Mouse (Mus musculus) cerebellum, adult 11-12 months (tissue): ENCODE results near the gene Tma7.

Source experiments
- DNase-seq: peaks from one replicate; pipeline ENCODE4 v3.0.0; 2022

Gene Tma7

DNA sequence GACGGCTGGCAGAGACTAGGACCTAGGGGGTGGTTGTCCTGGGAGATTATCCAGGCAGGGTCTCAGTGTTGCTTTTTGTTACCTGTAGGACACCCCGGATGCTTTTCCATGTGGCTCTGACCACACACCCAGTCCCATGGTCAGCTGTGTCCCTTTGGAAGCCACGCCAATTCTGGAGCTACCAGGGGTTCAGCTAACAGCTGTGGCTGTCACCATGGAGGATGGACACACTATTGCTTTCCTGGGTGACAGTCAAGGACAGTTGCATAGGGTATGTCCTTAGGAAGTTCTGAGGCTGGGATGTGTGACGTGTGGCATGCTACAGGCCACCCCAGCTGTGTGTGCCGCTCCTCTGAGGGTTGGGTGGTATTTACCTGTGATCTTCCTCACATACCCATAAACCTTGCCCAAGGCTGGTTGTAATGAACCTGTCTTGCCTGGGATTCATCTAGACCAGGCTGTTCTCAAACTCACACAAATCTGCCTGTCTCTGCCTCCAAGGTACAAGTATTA lies 19.6 kb upstream of the Tma7 start:
- no peak for DNase-seq

- DNase-seq, result no peak
Observed at GRCm38 (mm10) chr9:109100307-109100928, 18.0 kb upstream of the Tma7 start.

DNA sequence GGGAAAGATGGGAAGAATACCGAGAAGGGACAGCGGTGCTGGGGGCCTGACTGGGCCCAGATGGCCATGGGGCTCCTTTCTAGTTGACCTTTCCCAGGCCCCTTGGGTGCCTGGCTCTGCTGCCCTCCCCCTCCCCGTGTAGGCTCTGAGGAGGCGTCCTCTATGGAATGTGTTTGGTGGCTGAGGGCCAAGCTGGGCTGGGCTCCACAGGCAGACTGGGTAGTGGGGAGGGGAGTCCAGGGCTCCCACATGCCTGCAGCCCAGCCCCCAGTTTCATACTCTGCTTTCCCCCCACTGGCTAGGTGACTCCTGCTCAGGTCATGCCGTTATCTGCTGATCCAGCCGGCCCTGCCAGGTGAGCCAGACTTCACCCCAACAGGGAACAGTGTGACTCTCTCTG lies 16.6 kb upstream of the Tma7 start:
- no peak for DNase-seq

DNA sequence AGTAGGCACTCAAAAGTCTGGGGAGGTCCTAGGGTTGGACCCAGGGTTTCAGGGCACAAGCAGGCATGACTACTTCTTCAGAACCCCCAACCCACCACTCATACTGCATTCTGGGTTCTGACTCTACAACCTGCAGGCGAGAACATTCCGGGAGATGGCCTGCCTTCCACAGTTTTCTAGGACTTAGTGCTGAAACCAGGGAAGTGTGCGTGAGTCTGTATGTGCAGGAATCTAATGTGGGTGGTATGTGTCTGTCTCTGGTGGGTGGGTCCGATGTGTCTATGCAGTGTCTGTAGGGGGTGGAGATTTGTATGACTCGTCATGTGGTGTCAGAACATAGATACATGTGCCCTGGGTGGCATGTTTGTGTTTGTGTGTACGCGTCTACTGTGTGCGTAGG lies 16.0 kb upstream of the Tma7 start:
- no peak for DNase-seq

DNA sequence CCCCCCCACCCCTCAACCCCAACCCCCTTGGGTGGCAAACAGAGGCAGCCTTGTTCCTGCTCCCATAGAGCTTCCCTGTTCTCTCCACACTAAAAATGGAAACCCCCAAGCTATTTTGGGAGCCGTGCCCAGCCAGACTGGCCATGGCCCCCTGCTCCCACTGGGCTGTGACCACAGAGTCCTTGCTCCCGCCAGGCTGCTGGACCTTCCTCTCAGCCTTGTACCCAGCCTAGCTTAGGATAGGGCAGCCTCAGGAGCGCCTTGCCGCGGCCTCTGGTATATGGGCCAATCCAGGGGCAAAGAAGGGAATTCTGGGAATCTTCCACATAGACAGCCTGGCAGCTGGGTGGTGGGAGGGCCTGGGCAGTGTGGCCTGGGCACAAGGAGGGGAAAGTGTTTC lies 15.4 kb upstream of the Tma7 start:
- DNase-seq, result peak; percentile 66

DNA sequence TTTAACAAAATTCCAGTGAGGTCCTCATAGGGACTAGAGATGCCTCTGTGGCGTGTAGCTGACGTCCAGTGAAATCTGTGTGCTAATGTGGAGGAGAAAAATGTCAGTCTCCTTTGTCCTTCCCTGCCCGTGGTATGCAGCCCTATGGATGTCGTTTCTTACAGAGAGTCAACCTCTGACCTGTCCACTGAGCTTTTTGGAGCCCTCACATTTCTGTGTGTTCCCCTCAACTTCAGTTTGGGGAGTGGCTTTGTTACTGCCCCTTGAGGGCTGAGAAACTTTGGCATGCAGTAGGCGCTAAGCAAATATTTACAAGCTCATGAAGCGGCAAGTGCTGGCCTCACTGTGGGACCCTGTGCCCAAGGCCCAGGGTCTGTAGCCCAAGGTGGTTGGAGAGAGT lies 14.9 kb upstream of the Tma7 start:
- no peak for DNase-seq

- no peak for DNase-seq
Observed at GRCm38 (mm10) chr9:109096856-109097255, 14.5 kb upstream of the Tma7 start.

GRCm38 (mm10) chr9:109096251-109096661 lies 13.9 kb upstream of the Tma7 start:
- DNase-seq, result no peak

DNA sequence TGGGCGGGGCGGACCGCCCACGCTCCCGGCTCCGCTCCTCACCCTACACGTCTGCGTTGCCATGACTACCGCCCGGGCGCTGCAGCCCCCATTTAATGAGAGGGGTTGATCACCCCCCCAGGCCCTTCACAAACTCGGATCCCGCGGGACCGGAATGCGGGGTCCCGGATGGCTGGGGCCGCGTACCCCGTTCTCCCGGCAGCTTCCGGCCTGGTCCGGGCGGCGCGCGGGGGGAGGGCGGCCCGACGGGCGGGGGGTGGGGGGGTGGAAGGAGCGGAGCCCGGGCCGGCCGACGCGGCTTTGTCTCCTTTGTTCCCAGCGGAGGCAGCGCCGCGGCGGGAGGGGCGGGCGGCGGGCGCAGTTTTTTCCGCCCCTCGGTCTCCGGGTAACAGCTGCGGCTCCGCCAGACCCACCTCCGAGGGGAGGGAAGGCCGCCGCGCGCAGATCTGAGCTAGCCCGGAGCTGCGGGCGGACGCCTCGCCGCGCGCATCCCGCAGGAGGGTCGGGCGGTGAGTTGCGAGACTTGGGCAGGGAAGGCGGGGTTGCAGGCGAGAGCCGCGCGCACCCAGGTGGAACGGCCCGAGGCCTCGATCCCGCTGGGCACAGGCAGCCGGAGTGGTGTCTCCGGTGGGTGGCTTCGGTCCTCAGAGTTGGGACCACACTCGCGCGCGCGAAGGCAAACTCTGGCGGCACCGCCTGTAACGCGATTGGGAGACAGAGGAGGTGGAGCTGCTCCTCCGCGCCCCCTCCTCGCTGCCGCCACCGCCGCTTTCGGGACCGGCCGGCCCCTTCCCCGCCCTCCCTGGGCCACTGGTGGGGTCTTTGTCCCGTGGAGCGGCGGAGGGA lies 13.0 kb upstream of the Tma7 start, which contains the start of gene Plxnb1:
TSS of gene Plxnb1 (plus strand) at position 253 of the 846 bp plus-strand sequence.
- DNase-seq, result peak; percentile 60

DNA sequence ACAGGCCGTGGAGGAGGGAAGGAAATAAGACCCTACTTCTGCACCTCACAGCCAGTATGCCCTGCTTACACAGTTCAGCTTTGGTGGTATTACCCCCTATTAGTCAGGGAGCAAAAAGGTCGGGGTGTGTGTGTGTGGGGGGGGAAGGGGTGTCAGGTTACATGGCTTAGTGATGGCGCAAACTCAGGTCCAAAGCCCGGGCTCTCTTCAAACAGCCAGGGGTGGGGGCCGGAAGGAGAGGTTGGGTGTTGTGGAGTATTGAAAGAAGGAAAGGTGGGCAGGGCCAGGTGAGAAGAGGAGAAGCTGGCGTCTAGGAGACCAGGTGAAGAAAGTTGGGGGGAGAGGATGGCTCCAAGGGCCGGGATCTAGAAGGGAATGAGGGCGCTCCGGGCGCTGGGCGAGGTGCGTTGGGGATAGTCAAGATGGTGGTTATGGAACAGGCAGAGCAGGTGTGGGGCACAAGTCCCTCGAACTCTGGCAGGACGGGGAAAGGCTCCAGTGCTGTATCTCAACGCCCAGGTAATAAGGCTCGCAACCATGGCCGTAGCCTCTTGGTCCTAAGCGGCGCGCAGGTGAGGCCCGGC lies 12.3 kb upstream of the Tma7 start:
- no peak for DNase-seq

GRCm38 (mm10) chr9:109093786-109094552 lies 11.6 kb upstream of the Tma7 start:
- DNase-seq, result no peak

- DNase-seq, result no peak
Observed at GRCm38 (mm10) chr9:109092799-109093198, 10.4 kb upstream of the Tma7 start.

- DNase-seq, result no peak
Observed at GRCm38 (mm10) chr9:109091802-109092201, 9.4 kb upstream of the Tma7 start.

DNA sequence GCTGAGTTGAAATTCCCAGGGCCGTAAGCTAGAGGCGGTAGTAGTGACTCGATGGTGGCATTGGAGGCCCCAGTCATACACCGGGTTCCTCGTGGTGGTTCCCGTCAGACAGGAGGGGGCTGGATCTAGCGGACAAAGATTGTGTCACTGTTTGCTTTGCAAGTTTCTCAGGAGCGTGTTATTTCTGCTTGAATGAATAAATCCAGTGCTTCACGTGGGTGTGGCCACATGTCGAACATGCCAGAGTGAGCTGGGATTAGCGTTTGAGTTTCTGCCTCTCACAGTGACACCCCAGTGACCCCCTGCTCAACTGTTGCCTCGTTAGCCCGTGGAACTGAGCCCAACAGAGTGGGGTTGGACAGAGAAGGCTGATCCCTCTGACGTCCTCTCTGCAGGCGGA lies 8.1 kb upstream of the Tma7 start:
- no peak for DNase-seq

DNA sequence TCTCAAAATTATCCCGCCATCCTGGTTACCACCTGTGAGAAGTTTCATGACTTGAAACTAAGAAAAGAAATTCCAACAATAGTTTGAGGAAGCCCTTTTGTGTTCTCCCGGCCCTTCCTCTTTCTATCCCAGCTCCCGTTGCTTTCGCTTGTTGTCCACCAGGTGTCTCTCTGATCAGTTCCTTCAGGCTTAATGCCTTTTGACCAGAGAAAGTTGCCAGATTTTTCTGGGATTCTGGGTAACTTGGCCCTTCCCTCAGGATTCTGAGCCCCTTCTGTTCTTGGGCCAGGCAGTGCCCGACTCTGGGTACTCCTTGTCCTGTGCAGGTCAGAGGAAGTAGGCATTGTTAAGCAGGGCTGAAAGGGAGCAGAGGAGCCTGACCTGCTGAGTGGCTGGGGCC lies 5.6 kb upstream of the Tma7 start:
- no peak for DNase-seq

DNA sequence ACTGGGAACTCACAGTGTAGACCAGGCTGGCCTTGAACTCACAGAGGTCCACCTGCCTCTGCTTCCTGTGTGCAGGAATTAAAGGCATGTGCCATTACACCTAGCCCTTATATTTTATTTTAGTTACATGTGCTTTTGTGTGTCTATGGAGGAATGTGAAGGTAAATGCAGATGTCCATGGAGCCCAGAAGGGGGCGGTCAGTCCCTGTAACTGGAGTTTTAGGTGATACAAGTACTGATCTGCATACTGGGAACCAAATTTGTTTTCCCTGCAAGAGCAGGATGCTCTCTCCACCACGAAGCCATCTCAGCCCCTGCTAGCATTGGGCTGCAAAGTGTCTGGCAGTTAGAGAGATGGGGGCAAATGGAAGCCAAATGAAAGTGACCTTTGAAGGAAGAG lies 2.5 kb upstream of the Tma7 start:
- DNase-seq, result no peak

GRCm38 (mm10) chr9:109081749-109082123 lies 651 bp downstream of the Tma7 start:
- no peak for DNase-seq

DNA sequence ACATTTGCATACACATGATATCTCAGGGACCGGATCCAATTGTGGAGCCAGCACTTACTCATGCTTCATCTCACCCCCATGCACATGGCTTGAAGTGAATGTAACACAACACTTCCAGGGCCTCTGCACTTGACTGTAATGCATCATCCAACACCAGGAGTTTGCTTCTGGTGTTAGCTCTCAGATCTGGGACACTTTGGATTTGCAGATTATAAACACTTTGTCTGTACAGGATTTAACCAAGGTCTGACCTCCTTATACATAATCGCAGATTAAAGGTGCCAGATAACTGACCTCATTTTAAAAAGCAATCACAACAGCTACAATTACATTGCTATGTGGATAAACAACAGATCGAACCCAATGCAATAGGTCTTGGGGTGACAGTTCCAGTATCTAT lies 1.9 kb downstream of the Tma7 start:
- DNase-seq, result no peak

DNA sequence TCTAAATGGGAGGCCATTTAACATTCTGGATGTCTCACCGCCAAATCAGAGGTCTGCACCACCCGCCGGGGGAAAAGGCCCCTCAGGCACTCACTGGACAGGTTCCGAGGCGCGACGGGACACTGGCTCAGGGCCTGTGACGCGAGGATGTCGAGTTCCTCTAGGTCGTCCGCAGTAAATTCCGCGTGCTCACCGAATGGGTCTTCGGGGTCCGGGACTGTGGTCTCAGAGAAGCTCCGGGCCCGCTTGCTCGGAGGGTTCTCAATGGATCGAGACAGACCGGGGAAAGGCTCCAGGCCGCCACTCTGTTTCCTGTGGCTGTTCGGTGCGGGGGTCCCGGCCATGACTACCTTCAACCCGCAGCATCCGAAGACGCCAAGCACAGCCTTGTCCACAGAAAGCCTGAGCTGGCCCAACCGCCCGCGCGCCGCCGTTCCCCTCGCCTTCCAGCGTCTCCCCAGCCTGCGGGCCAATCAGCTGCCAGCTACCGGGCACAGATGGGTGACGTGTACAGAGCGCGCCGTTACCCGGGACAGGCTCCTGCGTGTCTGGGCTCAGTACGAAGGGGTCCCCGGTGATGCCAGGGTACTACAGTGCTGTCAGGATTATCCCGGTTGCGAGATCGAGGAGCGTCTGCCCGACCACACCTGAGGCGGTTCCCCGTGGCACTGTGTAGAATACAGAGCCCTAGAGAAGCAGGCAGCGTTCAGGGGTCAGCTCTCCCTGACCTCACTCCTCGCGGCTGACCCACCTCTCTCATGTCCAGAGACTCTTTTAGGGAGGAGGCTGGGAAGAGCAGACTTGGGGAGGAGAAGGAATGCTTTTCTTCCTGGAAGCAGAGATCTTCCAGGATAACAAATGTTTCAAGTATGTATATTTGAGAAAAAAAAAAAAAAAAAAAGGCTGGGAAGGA lies 8.5 kb downstream of the Tma7 start, which contains the start of gene Atrip:
TSS of gene Atrip (minus strand) at position 464 of the 913 bp plus-strand sequence.
- peak; percentile 91 for DNase-seq

DNA sequence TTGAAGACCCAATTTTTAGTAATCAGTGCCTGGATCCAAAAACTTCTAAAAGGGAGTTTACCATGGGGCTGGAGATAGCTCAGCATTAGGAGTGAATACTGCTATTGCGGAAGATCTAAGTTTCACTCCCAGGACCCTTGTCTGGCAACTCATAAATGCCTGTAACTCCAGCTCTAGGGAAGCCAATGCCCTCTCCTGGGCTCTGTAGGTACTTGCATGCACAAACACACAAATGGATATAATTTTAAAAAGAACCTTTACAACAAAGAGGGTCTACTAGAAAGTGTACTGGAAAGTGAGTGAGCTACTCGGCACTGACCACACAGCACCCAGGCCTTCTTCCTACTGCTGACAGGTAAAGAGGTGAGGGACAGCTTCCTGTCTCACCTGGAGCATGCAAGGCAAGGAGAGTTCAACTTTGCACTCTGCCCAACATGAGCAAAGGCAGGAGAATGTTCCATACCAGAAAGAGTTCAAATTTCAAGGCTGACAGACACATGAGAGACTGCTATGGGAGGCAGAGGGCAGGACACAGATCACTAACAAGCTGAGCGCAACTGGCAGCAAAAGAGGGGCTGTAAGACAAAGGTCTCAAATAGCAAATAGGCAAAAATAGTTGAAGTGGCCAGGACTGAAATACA lies 14.2 kb downstream of the Tma7 start:
- no peak for DNase-seq

GRCm38 (mm10) chr9:109060898-109061295 lies 21.5 kb downstream of the Tma7 start:
- DNase-seq, result peak; percentile 8
